Mouse (Mus musculus): ENCODE measurements around the gene Gm42417. TPM values are rescaled to one million over a fixed set of nuclear protein-coding genes. Genes with fewer than 3 reads are reported as not detected.
A peak's percentile ranks its signal among the peaks of the same experiment; 100 is the strongest.

The Gm42417 gene
- polyA plus RNA-seq, 1 experiment from 2014 or later = not detected

- Histone ChIP-seq H3K4me2 (ENCODE audit: low read length) (no peak overlapping the region), H3K9me3 (ENCODE audit: control insufficient read depth, low read length) (no peaks in the 10 kb centered on the region), H3K27me3 (replicated peaks; ENCODE audit: control insufficient read depth, insufficient read depth, low read length) (no peaks in the 10 kb centered on the region), H3K4me1 (replicated peaks; ENCODE audit: control insufficient read depth, insufficient read depth, low read length) (peaks cover 43% of the 10 kb centered on the region), H3K4me3 (ENCODE audit: low read depth, low read length) (no peak overlapping the region), H3K36me3 (ENCODE audit: control insufficient read depth, insufficient read depth, low read length) (no peaks in the 10 kb centered on the region), H3K27ac (ENCODE audit: low read depth) (no peak overlapping the region), H3K9ac (ENCODE audit: low read length) (no peak overlapping the region)
- DNase-seq (ENCODE audit: low spot score) (no peak), ATAC-seq (replicated peaks; ENCODE audit: low FRiP score, low TSS enrichment, low read depth) (peak; percentile 41; the same call in 1 of the 2 replicates)
- WGBS = 57% methylated on average over 6 of the region's 6 CpGs
Observed at GRCm38 (mm10) chr1:36576991-36577675, 37.9 kb upstream of the Gm42417 start.

DNA sequence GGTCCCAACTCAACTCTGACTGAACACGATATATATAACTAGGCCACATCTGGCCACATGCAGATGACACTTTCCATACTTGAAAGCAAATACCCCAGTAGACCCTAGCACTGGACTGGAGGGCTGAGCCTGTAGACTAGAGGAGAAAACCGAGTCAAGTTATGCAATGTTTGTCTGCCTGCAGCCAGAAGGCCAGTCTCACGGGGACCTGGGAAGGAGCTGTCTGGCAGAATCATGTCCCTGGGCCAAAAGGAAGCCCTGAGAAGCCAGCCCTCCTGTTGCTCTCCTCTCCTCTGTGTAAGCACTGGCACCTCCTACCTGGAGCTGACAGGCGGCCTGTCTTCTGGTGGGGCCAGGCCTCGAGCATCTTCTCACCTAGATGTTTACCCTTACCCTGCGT lies 36.1 kb upstream of the Gm42417 start:
- no peak overlapping the region for H3K4me2 ChIP-seq (ENCODE audit: low read length)
- H3K4me1 ChIP-seq (replicated peaks; ENCODE audit: control insufficient read depth, insufficient read depth, low read length) = peaks cover 38% of the 10 kb centered on the region
- no peaks in the 10 kb centered on the region for H3K27me3 ChIP-seq (replicated peaks; ENCODE audit: control insufficient read depth, insufficient read depth, low read length)
- no peaks in the 10 kb centered on the region for H3K36me3 ChIP-seq (ENCODE audit: control insufficient read depth, insufficient read depth, low read length)
- ATAC-seq (replicated peaks; ENCODE audit: low FRiP score, low TSS enrichment, low read depth) (no peak), DNase-seq (ENCODE audit: low spot score) (no peak)
- H3K9me3 ChIP-seq (ENCODE audit: control insufficient read depth, low read length) = no peaks in the 10 kb centered on the region
- no peak overlapping the region for H3K4me3 ChIP-seq (ENCODE audit: low read depth, low read length)
- no peak overlapping the region for H3K9ac ChIP-seq (ENCODE audit: low read length)
- 61% methylated on average over 6 of the region's 6 CpGs for WGBS
- H3K27ac ChIP-seq (ENCODE audit: low read depth) = no peak overlapping the region

- no peak overlapping the region for H3K4me3 ChIP-seq (ENCODE audit: low read depth, low read length)
- H3K27me3 ChIP-seq (replicated peaks; ENCODE audit: control insufficient read depth, insufficient read depth, low read length) = no peaks in the 10 kb centered on the region
- WGBS = 74% methylated on average over 5 of the region's 5 CpGs
- H3K4me1 ChIP-seq (replicated peaks; ENCODE audit: control insufficient read depth, insufficient read depth, low read length) = peaks cover 37% of the 10 kb centered on the region
- no peaks in the 10 kb centered on the region for H3K36me3 ChIP-seq (ENCODE audit: control insufficient read depth, insufficient read depth, low read length)
- H3K27ac ChIP-seq (ENCODE audit: low read depth) = no peak overlapping the region
- no peak overlapping the region for H3K9ac ChIP-seq (ENCODE audit: low read length)
- DNase-seq (ENCODE audit: low spot score) = no peak
- H3K4me2 ChIP-seq (ENCODE audit: low read length) = no peak overlapping the region
- no peaks in the 10 kb centered on the region for H3K9me3 ChIP-seq (ENCODE audit: control insufficient read depth, low read length)
- no peak for ATAC-seq (replicated peaks; ENCODE audit: low FRiP score, low TSS enrichment, low read depth)
Observed at GRCm38 (mm10) chr1:36574196-36574955, 35.1 kb upstream of the Gm42417 start.

- Histone ChIP-seq H3K4me1 (replicated peaks; ENCODE audit: control insufficient read depth, insufficient read depth, low read length) (peaks cover 36% of the 10 kb centered on the region), H3K9me3 (ENCODE audit: control insufficient read depth, low read length) (no peaks in the 10 kb centered on the region), H3K9ac (ENCODE audit: low read length) (no peak overlapping the region), H3K4me2 (ENCODE audit: low read length) (no peak overlapping the region), H3K36me3 (ENCODE audit: control insufficient read depth, insufficient read depth, low read length) (no peaks in the 10 kb centered on the region), H3K27ac (ENCODE audit: low read depth) (no peak overlapping the region), H3K4me3 (ENCODE audit: low read depth, low read length) (no peak overlapping the region), H3K27me3 (replicated peaks; ENCODE audit: control insufficient read depth, insufficient read depth, low read length) (no peaks in the 10 kb centered on the region)
- DNase-seq (ENCODE audit: low spot score) (no peak), ATAC-seq (replicated peaks; ENCODE audit: low FRiP score, low TSS enrichment, low read depth) (no peak)
- 68% methylated on average over 8 of the region's 8 CpGs for WGBS
Observed at GRCm38 (mm10) chr1:36573524-36573923, 34.3 kb upstream of the Gm42417 start.

DNA sequence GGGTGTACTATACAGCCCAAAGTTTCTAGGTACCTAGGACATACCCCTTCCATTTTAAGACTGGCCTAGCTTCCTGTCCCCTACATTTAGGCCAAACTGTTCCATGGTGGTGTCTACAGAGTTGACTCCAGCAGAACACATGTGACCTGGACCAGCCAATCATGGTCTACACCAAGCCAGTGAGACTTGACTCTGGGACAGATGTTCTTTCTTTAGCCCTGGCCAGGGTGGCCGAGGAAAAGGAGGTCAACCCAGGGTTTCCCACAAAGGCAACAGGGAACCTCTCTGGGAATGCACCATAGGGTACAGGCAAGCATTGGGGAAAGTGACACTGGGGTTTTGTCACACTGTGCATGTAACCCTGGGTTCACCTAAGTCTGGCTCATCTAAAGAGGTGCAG lies 33.5 kb upstream of the Gm42417 start:
- DNase-seq (ENCODE audit: low spot score) (no peak), ATAC-seq (replicated peaks; ENCODE audit: low FRiP score, low TSS enrichment, low read depth) (no peak)
- Histone ChIP-seq H3K4me3 (ENCODE audit: low read depth, low read length) (no peak overlapping the region), H3K4me1 (replicated peaks; ENCODE audit: control insufficient read depth, insufficient read depth, low read length) (peaks cover 39% of the 10 kb centered on the region), H3K27me3 (replicated peaks; ENCODE audit: control insufficient read depth, insufficient read depth, low read length) (no peaks in the 10 kb centered on the region), H3K4me2 (ENCODE audit: low read length) (no peak overlapping the region), H3K9me3 (ENCODE audit: control insufficient read depth, low read length) (no peaks in the 10 kb centered on the region), H3K36me3 (ENCODE audit: control insufficient read depth, insufficient read depth, low read length) (no peaks in the 10 kb centered on the region), H3K27ac (ENCODE audit: low read depth) (no peak overlapping the region), H3K9ac (ENCODE audit: low read length) (no peak overlapping the region)
- 85% methylated on average over 1 of the region's 1 CpGs for WGBS

DNA sequence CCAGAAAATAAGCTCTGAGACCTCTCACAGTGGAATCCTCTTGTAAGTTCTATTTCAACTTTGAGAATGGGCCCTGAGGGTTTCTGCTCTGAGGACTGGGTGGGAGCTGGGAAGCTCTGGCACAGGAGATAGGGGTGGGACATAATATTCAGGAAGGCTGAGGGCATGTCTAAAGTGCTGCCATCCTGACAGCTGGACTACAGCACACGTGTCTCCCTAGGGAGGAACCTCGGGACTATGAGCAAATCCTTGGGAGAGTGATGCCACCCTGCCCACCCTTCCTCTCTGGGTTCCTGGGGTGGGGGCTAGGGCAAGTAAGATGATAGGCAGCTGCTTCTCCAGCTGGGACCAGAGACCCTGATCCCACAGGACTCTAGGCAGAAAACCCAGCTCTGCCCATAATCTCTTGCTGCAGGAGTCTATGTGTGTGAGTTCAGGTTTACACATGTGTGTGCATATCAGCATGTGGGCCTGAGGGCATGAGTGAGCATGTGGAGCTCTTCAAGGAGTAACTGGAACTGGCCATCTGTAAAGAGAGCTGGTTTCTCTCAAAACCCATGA lies 33.0 kb upstream of the Gm42417 start:
- Histone ChIP-seq H3K9ac (ENCODE audit: low read length) (no peak overlapping the region), H3K27me3 (replicated peaks; ENCODE audit: control insufficient read depth, insufficient read depth, low read length) (no peaks in the 10 kb centered on the region), H3K9me3 (ENCODE audit: control insufficient read depth, low read length) (no peaks in the 10 kb centered on the region), H3K36me3 (ENCODE audit: control insufficient read depth, insufficient read depth, low read length) (no peaks in the 10 kb centered on the region), H3K4me2 (ENCODE audit: low read length) (no peak overlapping the region), H3K4me1 (replicated peaks; ENCODE audit: control insufficient read depth, insufficient read depth, low read length) (peaks cover 42% of the 10 kb centered on the region), H3K4me3 (ENCODE audit: low read depth, low read length) (no peak overlapping the region), H3K27ac (ENCODE audit: low read depth) (no peak overlapping the region)
- no peak for ATAC-seq (replicated peaks; ENCODE audit: low FRiP score, low TSS enrichment, low read depth)
- DNase-seq (ENCODE audit: low spot score) = no peak
- whole genome bisulfite sequencing = 70% methylated on average over 2 of the region's 2 CpGs

DNA sequence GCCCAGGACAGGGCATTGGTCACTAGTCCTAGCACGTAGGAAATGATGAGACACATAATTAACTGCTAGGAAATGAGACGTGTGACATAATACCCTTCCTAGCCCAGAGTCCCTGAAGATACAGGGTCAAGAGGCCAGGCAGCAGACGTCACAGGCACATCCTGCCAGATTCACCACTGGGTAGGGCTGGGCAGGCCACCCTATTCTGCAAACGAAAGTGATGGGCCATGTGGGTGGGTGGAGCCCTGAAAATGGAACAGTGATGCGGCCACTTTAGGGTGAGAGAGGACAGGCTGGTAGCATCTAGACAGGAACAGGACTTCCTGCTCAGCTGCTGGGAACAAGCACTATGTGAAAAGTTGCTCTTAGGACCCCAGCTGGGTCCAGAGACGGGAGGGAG lies 32.4 kb upstream of the Gm42417 start:
- no peaks in the 10 kb centered on the region for H3K27me3 ChIP-seq (replicated peaks; ENCODE audit: control insufficient read depth, insufficient read depth, low read length)
- no peak overlapping the region for H3K4me2 ChIP-seq (ENCODE audit: low read length)
- ATAC-seq (replicated peaks; ENCODE audit: low FRiP score, low TSS enrichment, low read depth) (no peak), DNase-seq (ENCODE audit: low spot score) (no peak)
- no peak overlapping the region for H3K9ac ChIP-seq (ENCODE audit: low read length)
- WGBS = 35% methylated on average over 6 of the region's 6 CpGs
- H3K36me3 ChIP-seq (ENCODE audit: control insufficient read depth, insufficient read depth, low read length) = no peaks in the 10 kb centered on the region
- H3K4me1 ChIP-seq (replicated peaks; ENCODE audit: control insufficient read depth, insufficient read depth, low read length) = peaks cover 38% of the 10 kb centered on the region
- H3K9me3 ChIP-seq (ENCODE audit: control insufficient read depth, low read length) = no peaks in the 10 kb centered on the region
- no peak overlapping the region for H3K4me3 ChIP-seq (ENCODE audit: low read depth, low read length)
- no peak overlapping the region for H3K27ac ChIP-seq (ENCODE audit: low read depth)

- Histone ChIP-seq H3K4me1 (replicated peaks; ENCODE audit: control insufficient read depth, insufficient read depth, low read length) (peaks cover 35% of the 10 kb centered on the region), H3K4me3 (ENCODE audit: low read depth, low read length) (no peak overlapping the region), H3K4me2 (ENCODE audit: low read length) (no peak overlapping the region), H3K9ac (ENCODE audit: low read length) (no peak overlapping the region), H3K27me3 (replicated peaks; ENCODE audit: control insufficient read depth, insufficient read depth, low read length) (no peaks in the 10 kb centered on the region), H3K9me3 (ENCODE audit: control insufficient read depth, low read length) (no peaks in the 10 kb centered on the region), H3K27ac (ENCODE audit: low read depth) (no peak overlapping the region), H3K36me3 (ENCODE audit: control insufficient read depth, insufficient read depth, low read length) (no peaks in the 10 kb centered on the region)
- 85% methylated on average over 5 of the region's 5 CpGs for WGBS
- no peak for DNase-seq (ENCODE audit: low spot score)
- ATAC-seq (replicated peaks; ENCODE audit: low FRiP score, low TSS enrichment, low read depth) = no peak
Observed at GRCm38 (mm10) chr1:36570320-36570719, 31.1 kb upstream of the Gm42417 start.

Measured in intestine, embryonic 14.5 days (tissue).